Mouse (Mus musculus): ENCODE results near the gene Hs3st3b1. TPM values are rescaled to one million over a fixed set of nuclear protein-coding genes. Genes with fewer than 3 reads are reported as not detected.

Gene Hs3st3b1
- polyA plus RNA-seq, 1 experiment from 2014 or later, result 2.6 TPM

DNA sequence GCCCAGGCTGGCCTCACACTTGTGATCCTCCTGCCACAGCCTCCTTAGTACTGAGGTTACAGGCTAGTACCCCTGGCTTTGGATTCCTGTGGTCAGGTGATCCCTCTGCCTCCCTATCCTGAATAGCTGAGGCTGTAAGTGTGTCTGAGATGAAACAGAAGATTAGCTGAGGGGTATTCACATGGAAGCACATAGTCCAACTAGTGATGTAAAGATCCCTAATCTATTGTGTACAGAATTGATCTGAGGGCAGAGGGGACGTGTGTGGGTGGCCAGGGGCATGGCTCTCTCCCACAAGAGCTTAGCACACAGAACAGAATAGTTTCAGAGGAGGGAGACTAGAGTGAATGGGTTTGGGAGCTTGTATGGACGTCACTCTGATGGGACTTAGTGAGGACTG, 41.8 kb downstream of the Hs3st3b1 start:
- no peak overlapping the region for H3K4me3 ChIP-seq (ENCODE audit: control insufficient read depth in 1 of 2, insufficient read depth in 1 of 2, low read depth in 1 of 2, low read length in 2 of 2)
- H3K36me3 ChIP-seq (ENCODE audit: control insufficient read depth, insufficient read depth, low read length), result no peaks in the 10 kb centered on the region
- H3K4me2 ChIP-seq (ENCODE audit: low read length), result no peak overlapping the region
- no peak for ATAC-seq (ENCODE audit: insufficient number of reproducible peaks, insufficient read depth, low FRiP score, low read depth)
- no peak overlapping the region for H3K27ac ChIP-seq (replicated peaks in 1 of 2; ENCODE audit: control insufficient read depth in 1 of 2, insufficient read depth in 1 of 2, low read depth in 2 of 2, low read length in 2 of 2)
- H3K4me1 ChIP-seq (ENCODE audit: control insufficient read depth in 2 of 2, insufficient read depth in 2 of 2, low read length in 2 of 2), result no peaks in the 10 kb centered on the region
- no peaks in the 10 kb centered on the region for H3K27me3 ChIP-seq (ENCODE audit: control insufficient read depth, insufficient read depth, low read length)
- no peak overlapping the region for H3K9ac ChIP-seq (ENCODE audit: low read length)
- H3K9me3 ChIP-seq (ENCODE audit: control insufficient read depth, low read length), result no peaks in the 10 kb centered on the region
- WGBS, result 77% methylated on average over 2 of the region's 2 CpGs

DNA sequence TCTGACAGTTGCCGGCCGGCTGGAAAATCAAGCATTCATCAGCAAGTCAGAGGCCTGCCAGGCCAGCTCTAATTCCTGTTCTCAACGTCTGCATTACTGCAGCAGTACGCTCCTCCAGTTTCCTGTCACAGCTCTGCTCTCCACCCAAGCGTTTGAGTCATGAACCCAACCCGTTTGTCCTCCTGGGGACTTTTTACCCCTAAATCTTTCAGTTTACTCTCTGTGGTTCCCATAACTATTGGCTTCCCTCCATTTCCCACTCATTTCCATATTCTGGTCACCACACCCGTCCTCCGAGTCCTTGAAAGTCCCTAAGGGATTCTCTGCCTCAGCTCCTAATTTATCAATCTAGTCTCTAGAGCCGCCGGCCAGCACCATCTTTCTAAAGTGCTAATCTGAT, 42.8 kb downstream of the Hs3st3b1 start:
- Histone ChIP-seq H3K36me3 (ENCODE audit: control insufficient read depth, insufficient read depth, low read length) (no peaks in the 10 kb centered on the region), H3K4me1 (ENCODE audit: control insufficient read depth in 2 of 2, insufficient read depth in 2 of 2, low read length in 2 of 2) (no peaks in the 10 kb centered on the region), H3K9ac (ENCODE audit: low read length) (no peak overlapping the region), H3K4me3 (ENCODE audit: control insufficient read depth in 1 of 2, insufficient read depth in 1 of 2, low read depth in 1 of 2, low read length in 2 of 2) (no peak overlapping the region), H3K9me3 (ENCODE audit: control insufficient read depth, low read length) (no peaks in the 10 kb centered on the region), H3K27ac (replicated peaks in 1 of 2; ENCODE audit: control insufficient read depth in 1 of 2, insufficient read depth in 1 of 2, low read depth in 2 of 2, low read length in 2 of 2) (no peak overlapping the region), H3K4me2 (ENCODE audit: low read length) (no peak overlapping the region), H3K27me3 (ENCODE audit: control insufficient read depth, insufficient read depth, low read length) (no peaks in the 10 kb centered on the region)
- 41% methylated on average over 10 of the region's 10 CpGs for WGBS
- no peak for ATAC-seq (ENCODE audit: insufficient number of reproducible peaks, insufficient read depth, low FRiP score, low read depth)

DNA sequence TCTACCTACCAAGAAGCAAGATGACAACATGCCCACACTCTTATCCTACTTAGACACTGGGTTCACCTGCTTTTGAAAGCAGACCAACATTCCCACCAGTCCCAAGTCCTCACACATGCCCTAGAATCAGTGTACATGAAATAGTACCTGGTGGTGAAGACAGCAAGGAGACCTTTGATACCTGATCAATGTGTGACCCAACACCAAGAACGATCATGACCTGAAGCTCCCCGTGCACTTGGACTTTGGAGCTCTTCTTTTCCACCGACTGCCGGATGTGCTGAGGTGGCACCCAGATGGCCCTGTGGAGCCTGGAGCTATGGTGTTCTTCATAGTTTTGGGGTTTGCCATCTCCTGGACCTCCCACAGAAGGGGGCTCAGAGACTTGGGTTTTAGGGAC, 43.5 kb downstream of the Hs3st3b1 start:
- H3K9me3 ChIP-seq (ENCODE audit: control insufficient read depth, low read length), result no peaks in the 10 kb centered on the region
- H3K4me1 ChIP-seq (ENCODE audit: control insufficient read depth in 2 of 2, insufficient read depth in 2 of 2, low read length in 2 of 2), result no peaks in the 10 kb centered on the region
- ATAC-seq (ENCODE audit: insufficient number of reproducible peaks, insufficient read depth, low FRiP score, low read depth), result no peak
- no peak overlapping the region for H3K4me2 ChIP-seq (ENCODE audit: low read length)
- no peak overlapping the region for H3K9ac ChIP-seq (ENCODE audit: low read length)
- no peak overlapping the region for H3K4me3 ChIP-seq (ENCODE audit: control insufficient read depth in 1 of 2, insufficient read depth in 1 of 2, low read depth in 1 of 2, low read length in 2 of 2)
- 96% methylated on average over 4 of the region's 4 CpGs for WGBS
- H3K27me3 ChIP-seq (ENCODE audit: control insufficient read depth, insufficient read depth, low read length), result no peaks in the 10 kb centered on the region
- no peaks in the 10 kb centered on the region for H3K36me3 ChIP-seq (ENCODE audit: control insufficient read depth, insufficient read depth, low read length)
- no peak overlapping the region for H3K27ac ChIP-seq (replicated peaks in 1 of 2; ENCODE audit: control insufficient read depth in 1 of 2, insufficient read depth in 1 of 2, low read depth in 2 of 2, low read length in 2 of 2)

DNA sequence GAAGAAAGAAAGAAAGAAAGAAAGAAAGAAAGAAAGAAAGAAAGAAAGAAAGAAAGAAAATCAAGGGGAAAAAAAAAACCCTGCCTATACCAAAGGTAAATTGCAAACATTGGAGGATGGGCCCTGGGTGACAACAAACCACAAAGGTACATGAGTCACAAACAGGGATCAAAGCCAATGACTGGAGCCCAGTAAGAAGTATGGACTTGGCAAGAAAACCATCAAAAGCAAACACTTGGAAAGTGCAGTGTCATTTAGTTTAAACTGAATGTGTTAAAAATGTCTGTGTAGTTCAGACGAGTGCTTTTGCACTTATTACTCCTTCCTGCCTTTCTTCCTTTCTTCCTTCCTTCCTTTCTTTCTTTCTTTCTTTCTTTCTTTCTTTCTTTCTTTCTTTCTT, 59.3 kb downstream of the Hs3st3b1 start:
- Histone ChIP-seq H3K4me2 (ENCODE audit: low read length) (no peak overlapping the region), H3K27ac (replicated peaks in 1 of 2; ENCODE audit: control insufficient read depth in 1 of 2, insufficient read depth in 1 of 2, low read depth in 2 of 2, low read length in 2 of 2) (no peak overlapping the region), H3K36me3 (ENCODE audit: control insufficient read depth, insufficient read depth, low read length) (no peaks in the 10 kb centered on the region), H3K4me1 (ENCODE audit: control insufficient read depth in 2 of 2, insufficient read depth in 2 of 2, low read length in 2 of 2) (no peaks in the 10 kb centered on the region), H3K9me3 (ENCODE audit: control insufficient read depth, low read length) (no peaks in the 10 kb centered on the region), H3K27me3 (ENCODE audit: control insufficient read depth, insufficient read depth, low read length) (no peaks in the 10 kb centered on the region), H3K4me3 (ENCODE audit: control insufficient read depth in 1 of 2, insufficient read depth in 1 of 2, low read depth in 1 of 2, low read length in 2 of 2) (no peak overlapping the region), H3K9ac (ENCODE audit: low read length) (no peak overlapping the region)
- ATAC-seq (ENCODE audit: insufficient number of reproducible peaks, insufficient read depth, low FRiP score, low read depth), result no peak
- 67% methylated on average over 1 of the region's 1 CpGs for WGBS

DNA sequence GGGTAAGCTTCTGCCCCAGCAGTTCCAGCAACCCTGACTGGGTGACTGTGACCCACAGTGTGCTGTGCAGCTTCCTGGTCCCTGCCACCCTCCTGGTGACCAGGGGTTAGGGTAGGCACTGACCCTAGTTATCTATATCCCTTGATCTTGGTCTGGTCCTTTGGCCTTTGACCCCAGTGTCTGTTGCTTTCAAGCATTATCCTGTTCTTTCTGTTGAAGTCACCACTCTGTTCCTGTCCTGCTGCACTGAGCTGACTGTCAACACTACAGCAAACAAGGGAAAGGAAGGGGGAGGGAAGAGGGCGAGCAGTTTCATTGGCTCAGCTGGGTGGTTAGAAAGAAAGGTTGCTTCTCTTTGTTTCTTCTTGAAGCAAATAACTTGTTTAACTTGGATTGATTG, 60.1 kb downstream of the Hs3st3b1 start:
- H3K36me3 ChIP-seq (ENCODE audit: control insufficient read depth, insufficient read depth, low read length), result no peaks in the 10 kb centered on the region
- H3K4me3 ChIP-seq (ENCODE audit: control insufficient read depth in 1 of 2, insufficient read depth in 1 of 2, low read depth in 1 of 2, low read length in 2 of 2), result no peak overlapping the region
- no peak overlapping the region for H3K4me2 ChIP-seq (ENCODE audit: low read length)

DNA sequence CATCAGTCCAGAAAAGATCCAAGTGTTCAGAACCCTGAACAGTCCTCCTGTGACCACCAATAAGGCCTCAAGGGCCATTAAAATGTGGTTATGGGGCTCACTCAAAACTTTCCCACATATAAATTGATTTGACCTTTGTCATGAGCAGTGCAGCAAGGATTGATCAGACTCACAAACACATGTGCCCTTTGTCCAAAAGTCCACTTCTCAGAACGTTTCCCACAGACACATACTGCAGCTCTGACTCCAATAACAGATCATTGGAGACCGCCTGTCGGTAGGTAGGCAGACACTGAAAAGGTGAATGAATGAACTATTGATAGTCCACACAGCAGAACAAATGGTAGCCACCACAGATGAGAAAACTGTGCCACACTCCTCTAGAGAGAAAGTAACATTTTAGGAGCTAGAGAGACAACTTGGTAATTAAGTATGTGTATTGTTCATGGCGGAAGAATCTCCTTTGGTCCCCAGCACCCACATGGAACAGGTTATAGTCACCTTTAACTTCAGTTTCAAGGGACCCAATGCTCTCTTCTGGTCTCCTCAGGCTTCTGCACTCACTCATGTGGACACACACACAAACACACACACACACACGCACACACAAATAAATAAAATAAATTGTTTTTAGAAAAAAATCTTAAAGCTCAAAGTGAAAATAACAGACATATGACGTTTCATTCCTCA, 70.9 kb downstream of the Hs3st3b1 start:
- 83% methylated on average over 6 of the region's 6 CpGs for WGBS
- Histone ChIP-seq H3K4me2 (ENCODE audit: low read length) (no peak overlapping the region), H3K36me3 (ENCODE audit: control insufficient read depth, insufficient read depth, low read length) (no peaks in the 10 kb centered on the region), H3K4me3 (ENCODE audit: control insufficient read depth in 1 of 2, insufficient read depth in 1 of 2, low read depth in 1 of 2, low read length in 2 of 2) (no peak overlapping the region), H3K27me3 (ENCODE audit: control insufficient read depth, insufficient read depth, low read length) (no peaks in the 10 kb centered on the region), H3K9me3 (ENCODE audit: control insufficient read depth, low read length) (no peaks in the 10 kb centered on the region), H3K4me1 (ENCODE audit: control insufficient read depth in 2 of 2, insufficient read depth in 2 of 2, low read length in 2 of 2) (no peaks in the 10 kb centered on the region), H3K9ac (ENCODE audit: low read length) (no peak overlapping the region), H3K27ac (replicated peaks in 1 of 2; ENCODE audit: control insufficient read depth in 1 of 2, insufficient read depth in 1 of 2, low read depth in 2 of 2, low read length in 2 of 2) (no peak overlapping the region)
- ATAC-seq (ENCODE audit: insufficient number of reproducible peaks, insufficient read depth, low FRiP score, low read depth), result no peak

More for the DNA sequence above, 60.1 kb downstream of the Hs3st3b1 start:
- 55% methylated on average over 1 of the region's 1 CpGs for WGBS
- Histone ChIP-seq H3K9me3 (ENCODE audit: control insufficient read depth, low read length) (no peaks in the 10 kb centered on the region), H3K9ac (ENCODE audit: low read length) (no peak overlapping the region), H3K27me3 (ENCODE audit: control insufficient read depth, insufficient read depth, low read length) (no peaks in the 10 kb centered on the region), H3K27ac (replicated peaks in 1 of 2; ENCODE audit: control insufficient read depth in 1 of 2, insufficient read depth in 1 of 2, low read depth in 2 of 2, low read length in 2 of 2) (no peak overlapping the region), H3K4me1 (ENCODE audit: control insufficient read depth in 2 of 2, insufficient read depth in 2 of 2, low read length in 2 of 2) (no peaks in the 10 kb centered on the region)
- no peak for ATAC-seq (ENCODE audit: insufficient number of reproducible peaks, insufficient read depth, low FRiP score, low read depth)

DNA sequence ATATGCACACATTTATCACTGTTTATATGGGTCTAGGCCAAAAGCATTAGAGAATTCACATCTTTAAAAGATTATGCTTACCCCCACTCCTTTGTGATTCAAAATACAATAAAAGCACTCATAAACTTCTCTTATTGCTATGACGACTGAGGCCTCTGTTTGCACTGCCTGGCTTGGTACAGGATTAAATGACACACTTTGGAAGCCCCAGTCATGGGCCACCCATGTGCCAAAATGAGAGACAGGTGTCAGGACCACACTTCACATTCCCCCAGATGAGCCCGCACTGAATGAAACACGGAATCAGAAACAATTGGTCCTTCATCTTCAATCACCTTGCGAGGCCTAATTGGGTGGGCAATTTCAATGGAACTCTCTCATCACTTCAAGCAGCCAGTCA, 71.8 kb downstream of the Hs3st3b1 start:
- no peak for ATAC-seq (ENCODE audit: insufficient number of reproducible peaks, insufficient read depth, low FRiP score, low read depth)
- H3K27me3 ChIP-seq (ENCODE audit: control insufficient read depth, insufficient read depth, low read length), result no peaks in the 10 kb centered on the region
- no peaks in the 10 kb centered on the region for H3K4me1 ChIP-seq (ENCODE audit: control insufficient read depth in 2 of 2, insufficient read depth in 2 of 2, low read length in 2 of 2)
- H3K9ac ChIP-seq (ENCODE audit: low read length), result no peak overlapping the region
- 92% methylated on average over 4 of the region's 4 CpGs for WGBS
- no peaks in the 10 kb centered on the region for H3K9me3 ChIP-seq (ENCODE audit: control insufficient read depth, low read length)
- no peak overlapping the region for H3K4me3 ChIP-seq (ENCODE audit: control insufficient read depth in 1 of 2, insufficient read depth in 1 of 2, low read depth in 1 of 2, low read length in 2 of 2)
- no peaks in the 10 kb centered on the region for H3K36me3 ChIP-seq (ENCODE audit: control insufficient read depth, insufficient read depth, low read length)
- H3K4me2 ChIP-seq (ENCODE audit: low read length), result no peak overlapping the region
- H3K27ac ChIP-seq (replicated peaks in 1 of 2; ENCODE audit: control insufficient read depth in 1 of 2, insufficient read depth in 1 of 2, low read depth in 2 of 2, low read length in 2 of 2), result no peak overlapping the region

DNA sequence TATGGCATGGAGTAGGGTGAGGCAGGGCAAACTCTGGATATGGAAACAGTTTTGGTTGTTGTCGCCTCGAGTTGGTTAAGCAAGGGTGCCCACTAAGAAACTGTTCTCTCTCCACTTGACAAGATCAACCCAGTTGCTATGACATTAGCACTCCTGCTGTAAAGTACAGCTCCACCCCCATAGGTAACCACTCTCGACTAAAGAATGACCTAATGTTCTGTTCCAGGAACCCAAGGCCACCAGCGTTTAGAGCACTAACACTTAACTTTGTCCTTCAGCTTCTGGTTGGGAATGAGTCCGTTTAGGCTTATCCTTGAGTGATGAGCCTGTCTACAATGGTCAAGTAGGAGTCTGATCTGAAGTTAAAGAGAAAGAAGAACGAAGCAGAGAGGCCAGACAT, 76.7 kb downstream of the Hs3st3b1 start:
- Histone ChIP-seq H3K9me3 (ENCODE audit: control insufficient read depth, low read length) (no peaks in the 10 kb centered on the region), H3K4me3 (ENCODE audit: control insufficient read depth in 1 of 2, insufficient read depth in 1 of 2, low read depth in 1 of 2, low read length in 2 of 2) (no peak overlapping the region), H3K27me3 (ENCODE audit: control insufficient read depth, insufficient read depth, low read length) (no peaks in the 10 kb centered on the region), H3K4me1 (ENCODE audit: control insufficient read depth in 2 of 2, insufficient read depth in 2 of 2, low read length in 2 of 2) (no peaks in the 10 kb centered on the region; a peak in 1 of 4 replicates), H3K27ac (replicated peaks in 1 of 2; ENCODE audit: control insufficient read depth in 1 of 2, insufficient read depth in 1 of 2, low read depth in 2 of 2, low read length in 2 of 2) (no peak overlapping the region), H3K9ac (ENCODE audit: low read length) (no peak overlapping the region), H3K4me2 (ENCODE audit: low read length) (no peak overlapping the region), H3K36me3 (ENCODE audit: control insufficient read depth, insufficient read depth, low read length) (no peaks in the 10 kb centered on the region)
- WGBS, result 80% methylated on average over 6 of the region's 6 CpGs
- ATAC-seq (ENCODE audit: insufficient number of reproducible peaks, insufficient read depth, low FRiP score, low read depth), result no peak
